Comparison of ENCODE assay signal across 15 mouse cellular contexts in genomic region chr2:164358373-164358772, GRCm38 (mm10). TPM values are rescaled to one million over a fixed set of nuclear protein-coding genes. Genes with fewer than 3 reads are reported as not detected.
A peak's percentile ranks its signal among the peaks of the same experiment; 100 is the strongest.
DNase-seq lines count a peak whose midpoint lies in the region; ATAC-seq and TF ChIP-seq lines count a peak whose summit lies in the region.
"Had no signal": no experiment of that assay in that cellular context is flagged by ENCODE, and none has a peak within 500 bp of the region (broad histone marks: within the 10 kb centered on the region; RNA-seq: fewer than 3 reads in every experiment).

No protein-coding gene starts in this region.

- H3K4me1 ChIP-seq in kidney, postnatal 0 days (replicated peaks; ENCODE audit: insufficient read depth, low read length) = no peaks in the 10 kb centered on the region
- peaks cover 3% of the 10 kb centered on the region; the same call in 1 of the 2 replicates for H3K4me1 ChIP-seq in thymus, adult 2 months (replicated peaks; ENCODE audit: control insufficient read depth, insufficient read depth, low read length)
- no peaks in the 10 kb centered on the region for H3K4me1 ChIP-seq in stomach, postnatal 0 days (replicated peaks; ENCODE audit: control insufficient read depth, insufficient read depth)
- H3K4me1 ChIP-seq: heart, embryonic 10.5 days had no signal

- H3K27me3 ChIP-seq in kidney, postnatal 0 days (ENCODE audit: insufficient read depth, low read length) = no peaks in the 10 kb centered on the region
- no peaks in the 10 kb centered on the region for H3K27me3 ChIP-seq in thymus, adult 2 months (ENCODE audit: control insufficient read depth, insufficient read depth, low read length)
- H3K27me3 ChIP-seq in stomach, postnatal 0 days (ENCODE audit: control insufficient read depth, insufficient read depth, low read length) = no peaks in the 10 kb centered on the region

- no peak overlapping the region for H3K27ac ChIP-seq in kidney, postnatal 0 days
- no peak overlapping the region for H3K27ac ChIP-seq in thymus, adult 2 months (ENCODE audit: control insufficient read depth, insufficient read depth, low read length)
- H3K27ac ChIP-seq in stomach, postnatal 0 days (replicated peaks) = no peak overlapping the region
- H3K27ac ChIP-seq: heart, embryonic 10.5 days; hindbrain, embryonic 12.5 days had no signal

- H3K36me3 ChIP-seq in kidney, postnatal 0 days (ENCODE audit: insufficient read depth, low read length) = no peaks in the 10 kb centered on the region
- no peaks in the 10 kb centered on the region for H3K36me3 ChIP-seq in thymus, adult 2 months (ENCODE audit: control insufficient read depth, insufficient read depth, low read length)
- no peaks in the 10 kb centered on the region for H3K36me3 ChIP-seq in stomach, postnatal 0 days (ENCODE audit: control insufficient read depth, insufficient read depth, low read length)
- H3K36me3 ChIP-seq: heart, embryonic 10.5 days; hindbrain, embryonic 12.5 days had no signal

- no peak for ATAC-seq in kidney, postnatal 0 days (replicated peaks; ENCODE audit: low FRiP score, low read depth)
- ATAC-seq in stomach, postnatal 0 days (ENCODE audit: low FRiP score, low TSS enrichment) = no peak

- H3K9ac ChIP-seq in kidney, postnatal 0 days (ENCODE audit: low read depth, low read length) = no peak overlapping the region
- H3K9ac ChIP-seq in stomach, postnatal 0 days (ENCODE audit: low read length) = no peak overlapping the region
- H3K9ac ChIP-seq: hindbrain, embryonic 12.5 days had no signal

- TF ChIP-seq EP300 in stomach, postnatal 0 days (optimal IDR thresholded peaks at IDR 0.05) = no peak

- TF ChIP-seq POLR2A in thymus, adult 2 months (IDR thresholded peaks at IDR 0.05; ENCODE audit: control insufficient read depth, extremely low read depth, insufficient read depth, low read length, poor library complexity) = no peak

- no peak overlapping the region for H3K4me2 ChIP-seq in kidney, postnatal 0 days (ENCODE audit: low read length)
- H3K4me2 ChIP-seq in stomach, postnatal 0 days (replicated peaks; ENCODE audit: low read depth) = no peak overlapping the region
- H3K4me2 ChIP-seq: hindbrain, embryonic 12.5 days had no signal

- TF ChIP-seq CTCF in kidney, postnatal 0 days (IDR thresholded peaks at IDR 0.05; ENCODE audit: low read depth) = peak; percentile 53
- TF ChIP-seq CTCF in thymus, adult 2 months (IDR thresholded peaks at IDR 0.05; ENCODE audit: borderline replicate concordance, control insufficient read depth, extremely low read depth, insufficient read depth, low read length, poor library complexity) = no peak
- TF ChIP-seq CTCF in stomach, postnatal 0 days (IDR thresholded peaks at IDR 0.05; ENCODE audit: low read depth) = peak; percentile 58

- peak; percentile 13 for DNase-seq in adrenal gland, postnatal 25 days
- DNase-seq in adrenal gland, postnatal 14 days = no peak
- DNase-seq in kidney, postnatal 0 days (ENCODE audit: low spot score) = no peak
- no peak for DNase-seq in kidney, postnatal 14 days
- peak; percentile 18 for DNase-seq in thymus, adult 2 months
- no peak for DNase-seq in thymus, postnatal 10 days (ENCODE audit: low spot score in 2 of 2)
- DNase-seq in stomach, postnatal 0 days (ENCODE audit: low spot score) = no peak
- no peak for DNase-seq in natural killer cell, adult 2 months (ENCODE audit: low spot score in 2 of 2)
- DNase-seq: spleen, adult 18-20 months had no signal

- 91% methylated on average over 3 of the region's 3 CpGs for WGBS in kidney, postnatal 0 days
- whole genome bisulfite sequencing in thymus, adult 2 months = 85% methylated on average over 3 of the region's 3 CpGs
- 82% methylated on average over 3 of the region's 3 CpGs for WGBS in stomach, postnatal 0 days

- no peak overlapping the region for H3K4me3 ChIP-seq in kidney, postnatal 0 days (replicated peaks; ENCODE audit: low read depth, low read length)
- H3K4me3 ChIP-seq in thymus, adult 2 months (ENCODE audit: control insufficient read depth, insufficient read depth, low read length) = no peak overlapping the region
- H3K4me3 ChIP-seq in stomach, postnatal 0 days (ENCODE audit: low read depth, low read length) = no peak overlapping the region
- H3K4me3 ChIP-seq: heart, embryonic 10.5 days; hindbrain, embryonic 12.5 days; myocyte had no signal

- H3K9me3 ChIP-seq in kidney, postnatal 0 days (replicated peaks; ENCODE audit: low read length) = no peaks in the 10 kb centered on the region
- no peaks in the 10 kb centered on the region for H3K9me3 ChIP-seq in stomach, postnatal 0 days (ENCODE audit: control insufficient read depth, low read length)
- H3K9me3 ChIP-seq: heart, embryonic 10.5 days; hindbrain, embryonic 12.5 days had no signal

RNA-seq across cellular contexts. Expression of gene Svs5, which starts 25.8 kb away (rescaled TPM):
- 0.73 and 3.9 TPM in 2 replicates for total RNA-seq in adrenal gland, postnatal 25 days (2021)
- total RNA-seq in adrenal gland, postnatal 14 days (2021) = 0.70 and 0.98 TPM in 2 replicates
- polyA plus RNA-seq in kidney, postnatal 0 days (2015; fragmentation: Nextera tagmentation; extraction: Ambion mirVana) = not detected in 2 replicates
- not detected in 2 replicates for polyA plus RNA-seq in thymus, adult 2 months (2012; rRNA removed)
- polyA plus RNA-seq in stomach, postnatal 0 days (2015; fragmentation: Nextera tagmentation; extraction: Ambion mirVana) = not detected in 2 replicates
- total RNA-seq: megakaryocyte, adult 5-6 weeks had no signal
- polyA plus RNA-seq: heart, embryonic 10.5 days; hindbrain, embryonic 12.5 days; large intestine, adult 2 months; limb, embryonic 11.5 days; myocyte had no signal

RNA-seq across cellular contexts. Expression of gene Slpi, which starts 30.5 kb away (rescaled TPM):
- total RNA-seq in adrenal gland, postnatal 25 days (2021) = 5.2 and 7.9 TPM in 2 replicates
- 9.2 and 9.3 TPM in 2 replicates for total RNA-seq in adrenal gland, postnatal 14 days (2021)
- 4.8 and 9.6 TPM in 2 replicates for polyA plus RNA-seq in kidney, postnatal 0 days (2015; fragmentation: Nextera tagmentation; extraction: Ambion mirVana)
- polyA plus RNA-seq in thymus, adult 2 months (2012; rRNA removed) = 4.9 and 7.5 TPM in 2 replicates
- 4,305 and 4,348 TPM in 2 replicates for polyA plus RNA-seq in stomach, postnatal 0 days (2015; fragmentation: Nextera tagmentation; extraction: Ambion mirVana)

RNA-seq across cellular contexts. Expression of gene Svs6, which starts 41.8 kb away (rescaled TPM):
- total RNA-seq in adrenal gland, postnatal 25 days (2021) = not detected in 2 replicates
- total RNA-seq in adrenal gland, postnatal 14 days (2021) = not detected in 2 replicates
- polyA plus RNA-seq in kidney, postnatal 0 days (2015; fragmentation: Nextera tagmentation; extraction: Ambion mirVana) = not detected in 2 replicates
- polyA plus RNA-seq in thymus, adult 2 months (2012; rRNA removed) = not detected in 2 replicates
- polyA plus RNA-seq in stomach, postnatal 0 days (2015; fragmentation: Nextera tagmentation; extraction: Ambion mirVana) = not detected in 2 replicates
- total RNA-seq: megakaryocyte, adult 5-6 weeks had no signal
- polyA plus RNA-seq: heart, embryonic 10.5 days; hindbrain, embryonic 12.5 days; large intestine, adult 2 months; limb, embryonic 11.5 days; myocyte had no signal

RNA-seq across cellular contexts. Expression of gene Rbpjl, which starts 44.6 kb away (rescaled TPM):
- not detected in 2 replicates for total RNA-seq in adrenal gland, postnatal 25 days (2021)
- not detected in 2 replicates for total RNA-seq in adrenal gland, postnatal 14 days (2021)
- not detected in 2 replicates for polyA plus RNA-seq in kidney, postnatal 0 days (2015; fragmentation: Nextera tagmentation; extraction: Ambion mirVana)
- 0.24 TPM in 1 of 2 replicates, not detected in the other for polyA plus RNA-seq in thymus, adult 2 months (2012; rRNA removed)
- 0.32 and 0.36 TPM in 2 replicates for polyA plus RNA-seq in stomach, postnatal 0 days (2015; fragmentation: Nextera tagmentation; extraction: Ambion mirVana)
- total RNA-seq: megakaryocyte, adult 5-6 weeks had no signal
- polyA plus RNA-seq: large intestine, adult 2 months had no signal

RNA-seq across cellular contexts. Expression of gene Matn4, which starts 46.6 kb away (rescaled TPM):
- total RNA-seq in adrenal gland, postnatal 25 days (2021) = 0.73 and 1.3 TPM in 2 replicates
- total RNA-seq in adrenal gland, postnatal 14 days (2021) = 1.7 and 2.3 TPM in 2 replicates
- 0.46 and 0.62 TPM in 2 replicates for polyA plus RNA-seq in kidney, postnatal 0 days (2015; fragmentation: Nextera tagmentation; extraction: Ambion mirVana)
- polyA plus RNA-seq in thymus, adult 2 months (2012; rRNA removed) = 0.82 and 0.93 TPM in 2 replicates
- polyA plus RNA-seq in stomach, postnatal 0 days (2015; fragmentation: Nextera tagmentation; extraction: Ambion mirVana) = 2.0 and 3.1 TPM in 2 replicates
- total RNA-seq: megakaryocyte, adult 5-6 weeks had no signal

Comparison
In these comparisons a context has a peak if more than half of its experiments do, and no peak if none do; other contexts are left out.
1. DNase-seq: peak in adrenal gland, postnatal 25 days (single experiment) and thymus, adult 2 months (single experiment); none in adrenal gland, postnatal 14 days (single experiment), kidney, postnatal 0 days (single experiment), kidney, postnatal 14 days (single experiment), thymus, postnatal 10 days (0 of 2), stomach, postnatal 0 days (single experiment) and natural killer cell, adult 2 months (0 of 2).
2. RNA of gene Slpi, which starts 30.5 kb away (polyA plus RNA-seq): 4,305 to 4,348 TPM in stomach, postnatal 0 days; 4.8 to 9.6 TPM in kidney, postnatal 0 days and 4.9 to 7.5 TPM in thymus, adult 2 months; every median in the first group is over 100 times any median in the second.